Mouse (Mus musculus): ENCODE measurements around the gene Olfr666. TPM values are rescaled to one million over a fixed set of nuclear protein-coding genes. Genes with fewer than 3 reads are reported as not detected.

Gene Olfr666
- polyA plus RNA-seq, 1 experiment from 2014 or later, result not detected

DNA sequence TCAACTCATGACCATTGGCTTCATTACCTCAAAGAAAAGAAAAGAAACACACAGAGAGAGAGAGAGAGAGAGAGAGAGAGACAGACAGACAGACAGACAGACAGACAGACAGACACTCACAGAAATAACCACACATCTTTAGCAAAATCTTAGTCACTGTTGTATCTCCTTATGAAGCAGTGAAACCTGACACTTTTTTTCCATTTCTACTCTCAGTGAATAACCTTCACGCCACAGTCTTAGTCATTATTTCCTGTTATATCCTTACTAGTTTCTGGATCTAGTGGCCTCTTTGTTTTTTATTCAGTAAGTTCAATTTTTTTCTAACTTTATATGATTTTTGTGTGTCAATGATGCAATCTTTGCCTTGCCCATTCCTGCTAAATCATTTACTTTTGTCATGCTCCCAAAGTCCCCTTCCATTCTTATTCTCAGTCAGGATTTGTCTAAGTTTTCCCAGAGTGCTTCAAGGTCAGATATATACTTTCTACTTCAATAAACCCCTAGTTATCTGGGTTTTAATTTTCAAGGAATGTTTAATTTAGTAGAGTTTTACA, 51.9 kb downstream of the Olfr666 start:
- no peak overlapping the region for H3K4me2 ChIP-seq (ENCODE audit: low read length)
- no peak overlapping the region for H3K4me3 ChIP-seq (replicated peaks; ENCODE audit: low read length)
- whole genome bisulfite sequencing, result 81% methylated on average over 1 of the region's 1 CpGs
- H3K36me3 ChIP-seq (ENCODE audit: control insufficient read depth, insufficient read depth), result no peaks in the 10 kb centered on the region
- no peak for ATAC-seq
- H3K9me3 ChIP-seq (ENCODE audit: control insufficient read depth, low read length), result no peaks in the 10 kb centered on the region
- no peaks in the 10 kb centered on the region for H3K27me3 ChIP-seq (replicated peaks; ENCODE audit: control insufficient read depth, insufficient read depth, low read length)
- H3K27ac ChIP-seq (ENCODE audit: low read length), result no peak overlapping the region
- H3K9ac ChIP-seq (replicated peaks; ENCODE audit: low read depth, low read length), result no peak overlapping the region
- H3K4me1 ChIP-seq (replicated peaks; ENCODE audit: control insufficient read depth, insufficient read depth, low read length), result no peaks in the 10 kb centered on the region

DNA sequence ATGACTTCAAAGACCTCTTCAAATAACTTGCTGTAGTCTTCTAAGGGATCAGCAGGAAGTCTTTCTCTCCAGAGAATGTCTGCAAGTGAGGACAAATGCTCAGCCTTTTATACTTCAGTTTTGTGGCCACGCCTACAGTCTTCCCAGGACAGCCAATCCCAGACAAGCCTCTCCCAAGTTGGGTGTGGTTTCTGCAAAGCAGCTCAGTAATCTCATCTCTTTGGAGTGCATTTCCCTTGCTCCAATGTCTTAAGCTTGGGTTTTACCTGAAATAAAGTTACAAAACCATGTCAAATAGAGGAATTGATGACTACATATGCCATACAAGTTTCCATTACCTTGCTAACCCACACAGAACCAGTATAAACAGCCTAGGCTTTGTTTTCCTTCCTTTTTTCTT, 53.2 kb downstream of the Olfr666 start, which contains the start of gene Usp17lb:
Gene Usp17lb, minus strand, starts transcription at position 101 of the 400 bp plus-strand sequence.
- no peaks in the 10 kb centered on the region for H3K27me3 ChIP-seq (replicated peaks; ENCODE audit: control insufficient read depth, insufficient read depth, low read length)
- H3K4me2 ChIP-seq (ENCODE audit: low read length), result no peak within 1 kb of the TSS
- H3K4me3 ChIP-seq (replicated peaks; ENCODE audit: low read length), result no peak within 1 kb of the TSS
- H3K4me1 ChIP-seq (replicated peaks; ENCODE audit: control insufficient read depth, insufficient read depth, low read length), result no peaks in the 10 kb centered on the region
- no peak within 1 kb of the TSS for H3K9ac ChIP-seq (replicated peaks; ENCODE audit: low read depth, low read length)
- H3K9me3 ChIP-seq (ENCODE audit: control insufficient read depth, low read length), result no peaks in the 10 kb centered on the region
- H3K27ac ChIP-seq (ENCODE audit: low read length), result no peak within 1 kb of the TSS
- no peak for ATAC-seq
- WGBS, result 59% methylated on average over 1 of the region's 1 CpGs
- no peaks in the 10 kb centered on the region for H3K36me3 ChIP-seq (ENCODE audit: control insufficient read depth, insufficient read depth)

Other genes starting within 250 kb of the Olfr666 start
- gene Olfr658, start 248.6 kb downstream of the Olfr666 start, polyA plus RNA-seq (2015; fragmentation: Nextera tagmentation; extraction: Ambion mirVana), result 0.09 TPM in 1 of 2 replicates, not detected in the other
- not detected in 2 replicates for gene Olfr659, start 229.2 kb downstream of the Olfr666 start, polyA plus RNA-seq (2015; fragmentation: Nextera tagmentation; extraction: Ambion mirVana)
- not detected in 2 replicates for gene Olfr661, start 209.5 kb downstream of the Olfr666 start, polyA plus RNA-seq (2015; fragmentation: Nextera tagmentation; extraction: Ambion mirVana)
- gene Usp17le, start 118.5 kb downstream of the Olfr666 start, polyA plus RNA-seq (2015; fragmentation: Nextera tagmentation; extraction: Ambion mirVana), result not detected in 2 replicates
- gene Usp17lb, start 53.3 kb downstream of the Olfr666 start, polyA plus RNA-seq (2015; fragmentation: Nextera tagmentation; extraction: Ambion mirVana), result not detected in 2 replicates
- gene Usp17la, start 38.9 kb downstream of the Olfr666 start, polyA plus RNA-seq (2015; fragmentation: Nextera tagmentation; extraction: Ambion mirVana), result not detected in 2 replicates
- gene Olfr665, start 17.9 kb downstream of the Olfr666 start, polyA plus RNA-seq (2015; fragmentation: Nextera tagmentation; extraction: Ambion mirVana), result not detected in 2 replicates
- not detected in 2 replicates for gene Olfr667, start 25.5 kb upstream of the Olfr666 start, polyA plus RNA-seq (2015; fragmentation: Nextera tagmentation; extraction: Ambion mirVana)
- gene Olfr668, start 32.1 kb upstream of the Olfr666 start, polyA plus RNA-seq (2015; fragmentation: Nextera tagmentation; extraction: Ambion mirVana), result not detected in 2 replicates
- gene Olfr669, start 38.3 kb upstream of the Olfr666 start, polyA plus RNA-seq (2015; fragmentation: Nextera tagmentation; extraction: Ambion mirVana), result not detected in 2 replicates
- not detected in 2 replicates for gene Olfr670, start 66.7 kb upstream of the Olfr666 start, polyA plus RNA-seq (2015; fragmentation: Nextera tagmentation; extraction: Ambion mirVana)
- gene Olfr671, start 83.2 kb upstream of the Olfr666 start, polyA plus RNA-seq (2015; fragmentation: Nextera tagmentation; extraction: Ambion mirVana), result not detected in 2 replicates
- gene Olfr672, start 106.1 kb upstream of the Olfr666 start, polyA plus RNA-seq (2015; fragmentation: Nextera tagmentation; extraction: Ambion mirVana), result not detected in 2 replicates
- not detected in 2 replicates for gene Olfr675, start 132.5 kb upstream of the Olfr666 start, polyA plus RNA-seq (2015; fragmentation: Nextera tagmentation; extraction: Ambion mirVana)
- not detected in 2 replicates for gene Olfr676, start 136.7 kb upstream of the Olfr666 start, polyA plus RNA-seq (2015; fragmentation: Nextera tagmentation; extraction: Ambion mirVana)
- not detected in 2 replicates for gene Olfr677, start 155.4 kb upstream of the Olfr666 start, polyA plus RNA-seq (2015; fragmentation: Nextera tagmentation; extraction: Ambion mirVana)
- gene Olfr678, start 168.5 kb upstream of the Olfr666 start, polyA plus RNA-seq (2015; fragmentation: Nextera tagmentation; extraction: Ambion mirVana), result not detected in 2 replicates
- not detected in 2 replicates for gene Olfr679, start 185.3 kb upstream of the Olfr666 start, polyA plus RNA-seq (2015; fragmentation: Nextera tagmentation; extraction: Ambion mirVana)
- not detected in 2 replicates for gene Olfr680-ps1, start 196.9 kb upstream of the Olfr666 start, polyA plus RNA-seq (2015; fragmentation: Nextera tagmentation; extraction: Ambion mirVana)
- gene Olfr681, start 220.9 kb upstream of the Olfr666 start, polyA plus RNA-seq (2015; fragmentation: Nextera tagmentation; extraction: Ambion mirVana), result not detected in 2 replicates

All from forebrain, embryonic 16.5 days (tissue).